Mouse (Mus musculus): ENCODE data around the gene Med4. TPM values are rescaled to one million over a fixed set of nuclear protein-coding genes. Genes with fewer than 3 reads are reported as not detected.

Gene Med4
- total and polyA plus RNA-seq, 3 experiments = 12.5 to 23.5 (median 19.5) TPM

- DNase-seq = no peak
- Histone ChIP-seq H3K27ac (no peak overlapping the region), H3K79me2 (replicated peaks; ENCODE audit: control insufficient read depth, insufficient read depth, low read length) (no peaks in the 10 kb centered on the region), H3K4me3 (no peak overlapping the region), H3K27me3 (ENCODE audit: control insufficient read depth, insufficient read depth, low read length) (no peaks in the 10 kb centered on the region), H3K36me3 (ENCODE audit: control insufficient read depth, insufficient read depth, low read length) (peaks cover 6% of the 10 kb centered on the region), H3K4me1 (ENCODE audit: control insufficient read depth, insufficient read depth, low read length) (peaks cover 20% of the 10 kb centered on the region), H3K9ac (ENCODE audit: low read depth, low read length) (no peak overlapping the region)
- 79% methylated on average over 7 of the region's 7 CpGs for WGBS
- intact Hi-C loops (cut with DNase I) = no loop called here
- TF ChIP-seq CTCF (IDR thresholded peaks at IDR 0.05) (no peak), EP300 (IDR thresholded peaks at IDR 0.05; ENCODE audit: insufficient read depth, low read depth, low read length) (no peak), POLR2A (IDR thresholded peaks at IDR 0.05; ENCODE audit: insufficient read depth, low read depth, low read length) (no peak)
Observed at GRCm38 (mm10) chr14:73472205-73472604, 37.6 kb upstream of the Med4 start.

GRCm38 (mm10) chr14:73473670-73474460 lies 36.0 kb upstream of the Med4 start:
- H3K9ac ChIP-seq (ENCODE audit: low read depth, low read length) = peak overlapping the region; percentile 25; the same call in 1 of the 2 replicates
- H3K4me3 ChIP-seq = no peak overlapping the region
- intact Hi-C loops (cut with DNase I) = loop anchor here (1.0 to 2.0 kb wide), 2 partner anchors 89 to 148 kb away; partner anchors contain the start of gene Itm2b
- peak; percentile 76 to 77 for DNase-seq
- peaks cover 23% of the 10 kb centered on the region for H3K4me1 ChIP-seq (ENCODE audit: control insufficient read depth, insufficient read depth, low read length)
- peaks cover 6% of the 10 kb centered on the region for H3K36me3 ChIP-seq (ENCODE audit: control insufficient read depth, insufficient read depth, low read length)
- no peaks in the 10 kb centered on the region for H3K79me2 ChIP-seq (replicated peaks; ENCODE audit: control insufficient read depth, insufficient read depth, low read length)
- 22% methylated on average over 3 of the region's 3 CpGs for WGBS
- H3K27ac ChIP-seq = peak overlapping the region; percentile 88
- H3K27me3 ChIP-seq (ENCODE audit: control insufficient read depth, insufficient read depth, low read length) = no peaks in the 10 kb centered on the region
- TF ChIP-seq POLR2A (IDR thresholded peaks at IDR 0.05; ENCODE audit: insufficient read depth, low read depth, low read length) (no peak), CTCF (IDR thresholded peaks at IDR 0.05) (no peak), EP300 (IDR thresholded peaks at IDR 0.05; ENCODE audit: insufficient read depth, low read depth, low read length) (no peak)

- TF ChIP-seq EP300 (IDR thresholded peaks at IDR 0.05; ENCODE audit: insufficient read depth, low read depth, low read length) (no peak), POLR2A (IDR thresholded peaks at IDR 0.05; ENCODE audit: insufficient read depth, low read depth, low read length) (0 out of 2 replicates have a peak, but pooled peaks have one; percentile 19), CTCF (IDR thresholded peaks at IDR 0.05) (peak; percentile 91)
- Histone ChIP-seq H3K27me3 (ENCODE audit: control insufficient read depth, insufficient read depth, low read length) (no peaks in the 10 kb centered on the region), H3K9ac (ENCODE audit: low read depth, low read length) (peak overlapping the region; percentile 25), H3K4me3 (no peak overlapping the region), H3K79me2 (replicated peaks; ENCODE audit: control insufficient read depth, insufficient read depth, low read length) (no peaks in the 10 kb centered on the region), H3K36me3 (ENCODE audit: control insufficient read depth, insufficient read depth, low read length) (peaks cover 6% of the 10 kb centered on the region), H3K4me1 (ENCODE audit: control insufficient read depth, insufficient read depth, low read length) (peaks cover 23% of the 10 kb centered on the region), H3K27ac (peak overlapping the region; percentile 88)
- DNase-seq = peak in 1 of 2 experiments; percentile 39
- intact Hi-C loops (cut with DNase I) = loop anchor here (1.0 to 5.0 kb wide), 3 partner anchors 90 to 367 kb away; partner anchors contain the start of gene Itm2b
- WGBS = 5% methylated on average over 7 of the region's 7 CpGs
Observed at GRCm38 (mm10) chr14:73474636-73475093, 35.2 kb upstream of the Med4 start.

GRCm38 (mm10) chr14:73475506-73475905 lies 34.3 kb upstream of the Med4 start:
- TF ChIP-seq CTCF (IDR thresholded peaks at IDR 0.05) (no peak), EP300 (IDR thresholded peaks at IDR 0.05; ENCODE audit: insufficient read depth, low read depth, low read length) (peak; percentile 86), POLR2A (IDR thresholded peaks at IDR 0.05; ENCODE audit: insufficient read depth, low read depth, low read length) (peak; percentile 47; the same call in 1 of the 2 replicates)
- 34% methylated on average over 7 of the region's 7 CpGs for WGBS
- H3K4me3 ChIP-seq = peak overlapping the region; percentile 25; the same call in 1 of the 2 replicates
- H3K27ac ChIP-seq = peak overlapping the region; percentile 88
- H3K79me2 ChIP-seq (replicated peaks; ENCODE audit: control insufficient read depth, insufficient read depth, low read length) = no peaks in the 10 kb centered on the region
- peak; percentile 55 to 72 for DNase-seq
- intact Hi-C loops (cut with DNase I) = loop anchor here (2.0 to 5.0 kb wide), 2 partner anchors 91 to 368 kb away; partner anchors contain the start of gene Itm2b
- H3K36me3 ChIP-seq (ENCODE audit: control insufficient read depth, insufficient read depth, low read length) = peaks cover 6% of the 10 kb centered on the region
- peaks cover 23% of the 10 kb centered on the region for H3K4me1 ChIP-seq (ENCODE audit: control insufficient read depth, insufficient read depth, low read length)
- H3K27me3 ChIP-seq (ENCODE audit: control insufficient read depth, insufficient read depth, low read length) = no peaks in the 10 kb centered on the region
- H3K9ac ChIP-seq (ENCODE audit: low read depth, low read length) = no peak overlapping the region

GRCm38 (mm10) chr14:73476361-73476934 lies 33.4 kb upstream of the Med4 start:
- Histone ChIP-seq H3K4me3 (no peak overlapping the region), H3K27me3 (ENCODE audit: control insufficient read depth, insufficient read depth, low read length) (no peaks in the 10 kb centered on the region), H3K9ac (ENCODE audit: low read depth, low read length) (no peak overlapping the region), H3K4me1 (ENCODE audit: control insufficient read depth, insufficient read depth, low read length) (peaks cover 23% of the 10 kb centered on the region), H3K79me2 (replicated peaks; ENCODE audit: control insufficient read depth, insufficient read depth, low read length) (no peaks in the 10 kb centered on the region), H3K36me3 (ENCODE audit: control insufficient read depth, insufficient read depth, low read length) (peaks cover 6% of the 10 kb centered on the region), H3K27ac (peak overlapping the region; percentile 88)
- DNase-seq = peak in 1 of 2 experiments; percentile 51
- 68% methylated on average over 8 of the region's 8 CpGs for WGBS
- no peak for TF ChIP-seq CTCF (IDR thresholded peaks at IDR 0.05)
- 0 out of 2 replicates have a peak, but pooled peaks have one; percentile 7 for TF ChIP-seq EP300 (IDR thresholded peaks at IDR 0.05; ENCODE audit: insufficient read depth, low read depth, low read length)
- intact Hi-C loops (cut with DNase I) = loop anchor here (5.0 kb wide), 1 partner anchor 369 kb away; no protein-coding TSS in a partner anchor
